Mouse (Mus musculus) stomach, embryonic 14.5 days (tissue): Measurements from ENCODE around the gene Leprot. TPM values are rescaled to one million over a fixed set of nuclear protein-coding genes. Genes with fewer than 3 reads are reported as not detected.

Experiments
- polyA plus RNA-seq: library from polyadenylated mRNA; unstranded; fragments of >200 nt; fragmentation: Nextera tagmentation; extraction: Ambion mirVana; gene quantifications from 2 replicates; pipeline ENCODE4 v1.2.1, GENCODE M21; 2014

Gene Leprot
- polyA plus RNA-seq, 1 experiment from 2014 or later = 90.1 TPM

Other genes with a start within 250 kb of the Leprot start
- gene Ak4, start 228.4 kb upstream of the Leprot start, polyA plus RNA-seq = 7.8 and 10.1 TPM in 2 replicates
- gene Dnajc6, start 151.1 kb upstream of the Leprot start, polyA plus RNA-seq = 2.4 and 2.8 TPM in 2 replicates
- gene Lepr, start 69.7 kb downstream of the Leprot start, polyA plus RNA-seq = 3.0 and 3.7 TPM in 2 replicates
- not detected in 2 replicates for gene B020004J07Rik, start 196.3 kb downstream of the Leprot start, polyA plus RNA-seq
- not detected in 2 replicates for gene C130073F10Rik, start 246.1 kb downstream of the Leprot start, polyA plus RNA-seq